8 mouse cellular contexts compared by ENCODE assay signal in the genomic region with DNA sequence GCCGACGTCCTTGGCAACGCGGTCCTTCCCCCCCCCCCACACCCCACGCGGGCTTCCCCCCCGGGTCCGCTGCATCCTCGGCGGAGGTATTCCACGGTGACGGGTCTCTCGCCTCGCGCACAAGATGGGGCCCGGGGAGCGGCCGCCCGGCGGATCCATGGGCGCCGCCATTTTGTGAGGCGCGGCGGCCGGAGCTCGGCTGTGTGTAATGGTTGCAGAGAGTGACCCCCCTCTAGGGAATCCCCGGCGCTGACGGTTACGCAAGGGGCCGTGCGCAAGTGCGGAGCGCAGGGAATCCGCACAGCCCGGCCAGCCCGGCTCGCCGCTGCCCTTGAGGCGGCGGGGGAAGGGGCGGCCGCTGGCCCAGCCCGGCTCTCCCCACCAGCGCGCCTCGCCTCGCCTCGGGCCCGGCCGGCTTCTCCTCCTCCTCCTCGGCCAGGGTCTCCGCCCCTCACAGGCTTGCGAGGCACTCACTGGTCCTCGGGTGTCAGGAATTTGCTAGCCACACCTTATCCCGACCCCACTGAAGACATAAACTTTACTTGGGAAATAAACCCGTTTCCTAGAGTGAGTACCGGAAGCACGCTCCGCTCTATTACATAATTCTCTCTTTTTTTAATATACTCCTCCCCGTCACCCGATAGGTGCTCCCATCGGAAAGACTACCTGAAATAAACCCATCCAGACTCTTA. TPM values are rescaled to one million over a fixed set of nuclear protein-coding genes. Genes with fewer than 3 reads are reported as not detected.
DNase-seq lines count a peak whose midpoint lies in the region; ATAC-seq and TF ChIP-seq lines count a peak whose summit lies in the region.

No protein-coding gene starts in this region.

- TF ChIP-seq CTCF in small intestine, adult 2 months (IDR thresholded peaks at IDR 0.05; ENCODE audit: extremely low read depth, insufficient read length, insufficient replicate concordance, low read depth, low read length), result no peak

- H3K36me3 ChIP-seq in embryonic facial prominence, embryonic 12.5 days, result peaks cover 5% of the 10 kb centered on the region; the same call in 1 of the 2 replicates
- no peaks in the 10 kb centered on the region; the same call in 1 of the 2 replicates for H3K36me3 ChIP-seq in limb, embryonic 11.5 days (ENCODE audit: control insufficient read depth, insufficient read depth, low read length)
- peaks cover 7% of the 10 kb centered on the region for H3K36me3 ChIP-seq in midbrain, embryonic 13.5 days
- H3K36me3 ChIP-seq in small intestine, adult 2 months (ENCODE audit: control insufficient read depth, insufficient read depth, low read length), result no peaks in the 10 kb centered on the region

- peak overlapping the region; percentile 100 for H3K27ac ChIP-seq in embryonic facial prominence, embryonic 12.5 days
- peak overlapping the region; percentile 100 for H3K27ac ChIP-seq in limb, embryonic 11.5 days (replicated peaks; ENCODE audit: low read depth, low read length)
- peak overlapping the region; percentile 100 for H3K27ac ChIP-seq in midbrain, embryonic 13.5 days
- peak overlapping the region; percentile 97 for H3K27ac ChIP-seq in small intestine, adult 2 months (ENCODE audit: insufficient read depth, low read depth, low read length)

- H3K4me2 ChIP-seq in embryonic facial prominence, embryonic 12.5 days (replicated peaks), result peak overlapping the region; percentile 81
- H3K4me2 ChIP-seq in limb, embryonic 11.5 days (ENCODE audit: low read depth, severe bottlenecking), result peak overlapping the region; percentile 66
- H3K4me2 ChIP-seq in midbrain, embryonic 13.5 days (replicated peaks), result peak overlapping the region; percentile 92

- H3K27me3 ChIP-seq in embryonic facial prominence, embryonic 12.5 days, result no peaks in the 10 kb centered on the region
- no peaks in the 10 kb centered on the region for H3K27me3 ChIP-seq in limb, embryonic 11.5 days (ENCODE audit: control insufficient read depth, insufficient read depth, low read length)
- H3K27me3 ChIP-seq in midbrain, embryonic 13.5 days, result no peaks in the 10 kb centered on the region
- no peaks in the 10 kb centered on the region for H3K27me3 ChIP-seq in small intestine, adult 2 months (ENCODE audit: control insufficient read depth, insufficient read depth, low read length)

- ATAC-seq in embryonic facial prominence, embryonic 12.5 days (ENCODE audit: insufficient number of reproducible peaks, insufficient read depth, low FRiP score, low TSS enrichment), result peak; percentile 84
- ATAC-seq in limb, embryonic 11.5 days (ENCODE audit: insufficient number of reproducible peaks, low FRiP score, low TSS enrichment, low read depth), result peak; percentile 92
- ATAC-seq in midbrain, embryonic 13.5 days, result peak; percentile 88

- DNase-seq in 3T3-L1 (ENCODE audit: low read depth, low spot score), result peak; percentile 92
- peak; percentile 93 for DNase-seq in adrenal gland, postnatal 36 days
- DNase-seq in heart, adult 18-20 months, result peak; percentile 92 to 95
- peak; percentile 90 for DNase-seq in kidney, adult 18-20 months
- DNase-seq in limb, embryonic 11.5 days (ENCODE audit: low spot score), result peak; percentile 92

- WGBS in embryonic facial prominence, embryonic 12.5 days, result under 1% methylated on average over 64 of the region's 64 CpGs
- WGBS in limb, embryonic 11.5 days, result under 1% methylated on average over 39 of the region's 64 CpGs
- under 1% methylated on average over 56 of the region's 64 CpGs for WGBS in midbrain, embryonic 13.5 days
- WGBS in small intestine, adult 2 months, result under 1% methylated on average over 64 of the region's 64 CpGs

- peaks cover 29% of the 10 kb centered on the region for H3K4me1 ChIP-seq in embryonic facial prominence, embryonic 12.5 days
- peaks cover 7% of the 10 kb centered on the region; the same call in 1 of the 2 replicates for H3K4me1 ChIP-seq in limb, embryonic 11.5 days (ENCODE audit: control insufficient read depth, insufficient read depth, low read length)
- peaks cover 41% of the 10 kb centered on the region for H3K4me1 ChIP-seq in midbrain, embryonic 13.5 days (replicated peaks)
- H3K4me1 ChIP-seq in small intestine, adult 2 months (ENCODE audit: control insufficient read depth, insufficient read depth, insufficient read length, low read length), result peaks cover 11% of the 10 kb centered on the region

- no peaks in the 10 kb centered on the region for H3K9me3 ChIP-seq in embryonic facial prominence, embryonic 12.5 days
- no peaks in the 10 kb centered on the region for H3K9me3 ChIP-seq in limb, embryonic 11.5 days (ENCODE audit: control insufficient read depth, low read length)
- H3K9me3 ChIP-seq in midbrain, embryonic 13.5 days, result no peaks in the 10 kb centered on the region

- H3K9ac ChIP-seq in embryonic facial prominence, embryonic 12.5 days, result peak overlapping the region; percentile 99
- peak overlapping the region; percentile 82 for H3K9ac ChIP-seq in limb, embryonic 11.5 days (ENCODE audit: low read length)
- H3K9ac ChIP-seq in midbrain, embryonic 13.5 days (replicated peaks), result peak overlapping the region; percentile 99

- TF ChIP-seq POLR2A in small intestine, adult 2 months (IDR thresholded peaks at IDR 0.05; ENCODE audit: low read depth, low read length), result peak; percentile 74

- H3K4me3 ChIP-seq in embryonic facial prominence, embryonic 12.5 days, result peak overlapping the region; percentile 88
- H3K4me3 ChIP-seq in limb, embryonic 11.5 days (ENCODE audit: low read depth, low read length), result peak overlapping the region; percentile 96
- H3K4me3 ChIP-seq in midbrain, embryonic 13.5 days (replicated peaks), result peak overlapping the region; percentile 94
- peak overlapping the region; percentile 100 for H3K4me3 ChIP-seq in small intestine, adult 2 months (ENCODE audit: low read depth, low read length)

RNA-seq across cellular contexts. Expression of a gene that starts 1.8 kb away (rescaled TPM):
- 10 to 100 TPM; 37.5 to 42.5 TPM for total RNA-seq in adrenal gland, postnatal 36 days (2021)
- 33.0 and 33.1 TPM in 2 replicates for polyA plus RNA-seq in embryonic facial prominence, embryonic 12.5 days (2016; fragmentation: Nextera tagmentation; extraction: Ambion mirVana)
- 10 to 100 TPM; 17.9 to 19.3 TPM for total RNA-seq in heart, adult 18-20 months (2021)
- polyA plus RNA-seq in limb, embryonic 11.5 days (2014; fragmentation: Nextera tagmentation; extraction: Ambion mirVana), result 41.9 and 45.0 TPM in 2 replicates
- 29.3 and 29.6 TPM in 2 replicates for polyA plus RNA-seq in midbrain, embryonic 13.5 days (2015; fragmentation: Nextera tagmentation; extraction: Ambion mirVana)
- 5.8 and 12.3 TPM in 2 replicates for polyA plus RNA-seq in small intestine, adult 2 months (2012; rRNA removed)

Comparison
In these comparisons a context has a peak if more than half of its experiments do, and no peak if none do; other contexts are left out.
1. Peak in every context shown above with its lines: DNase-seq, ATAC-seq, H3K4me3 ChIP-seq and H3K27ac ChIP-seq.